Mouse (Mus musculus): ENCODE results near the gene Pik3r5. TPM values are rescaled to one million over a fixed set of nuclear protein-coding genes. Genes with fewer than 3 reads are reported as not detected.

The Pik3r5 gene
- polyA plus RNA-seq, 2 experiments, result 0.46 to 0.66 TPM

DNA sequence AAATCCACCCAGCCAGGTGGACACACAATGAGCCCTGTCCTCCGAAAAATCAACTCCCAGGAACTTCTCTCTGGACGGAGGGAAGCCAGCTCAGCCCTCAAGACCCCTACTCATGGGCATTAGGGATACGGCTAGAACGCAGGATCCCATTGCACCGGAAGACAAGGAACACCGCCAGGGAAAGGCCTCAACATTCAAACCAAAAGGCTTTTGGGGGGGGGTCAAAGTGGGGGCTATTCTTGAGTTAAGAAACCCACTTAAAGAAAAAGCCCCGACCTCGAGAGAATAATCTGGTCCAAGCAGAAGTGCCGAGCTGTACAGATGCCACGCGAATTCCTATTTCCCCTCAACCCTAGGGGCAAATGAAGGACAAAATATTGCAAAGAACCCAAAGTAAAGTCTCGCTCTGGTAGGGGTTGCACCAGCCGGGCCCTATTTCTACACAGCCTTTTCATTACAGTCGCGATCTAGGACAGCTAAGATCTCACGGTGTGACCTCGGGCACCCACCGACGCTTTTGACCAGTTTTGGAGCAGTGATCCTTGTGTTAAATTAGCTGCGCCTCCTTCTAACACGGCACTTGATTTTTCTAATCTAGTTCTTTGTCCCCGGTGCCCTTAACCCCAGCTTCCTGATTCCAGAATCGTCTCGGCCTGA, 32.9 kb upstream of the Pik3r5 start:
- Histone ChIP-seq H3K4me1 (replicated peaks; ENCODE audit: control insufficient read depth in 2 of 2, insufficient read depth in 2 of 2, low read length in 1 of 2) (no peaks in the 10 kb centered on the region), H3K36me3 (replicated peaks; ENCODE audit: control insufficient read depth, insufficient read depth, low read depth) (no peaks in the 10 kb centered on the region), H3K4me2 (ENCODE audit: low read depth) (no peak overlapping the region), H3K27ac (no peak overlapping the region), H3K4me3 (ENCODE audit: insufficient read depth in 1 of 2, low read depth in 2 of 2, low read length in 2 of 2) (no peak overlapping the region), H3K9ac (replicated peaks) (no peak overlapping the region), H3K9me3 (ENCODE audit: control insufficient read depth, low read length) (no peaks in the 10 kb centered on the region), H3K27me3 (ENCODE audit: control insufficient read depth, insufficient read depth, low read length) (peaks cover 64% of the 10 kb centered on the region)
- TF ChIP-seq EP300 (IDR thresholded peaks at IDR 0.05; ENCODE audit: low read depth) (no peak), CTCF (IDR thresholded peaks at IDR 0.05; ENCODE audit: low read depth) (no peak)
- 6% methylated on average over 24 of the region's 24 CpGs for WGBS (ENCODE audit: insufficient replicate concordance)
- no peak for DNase-seq (ENCODE audit: low read depth in 3 of 3, low spot score in 3 of 3)
- no peak for ATAC-seq (ENCODE audit: insufficient read depth)

DNA sequence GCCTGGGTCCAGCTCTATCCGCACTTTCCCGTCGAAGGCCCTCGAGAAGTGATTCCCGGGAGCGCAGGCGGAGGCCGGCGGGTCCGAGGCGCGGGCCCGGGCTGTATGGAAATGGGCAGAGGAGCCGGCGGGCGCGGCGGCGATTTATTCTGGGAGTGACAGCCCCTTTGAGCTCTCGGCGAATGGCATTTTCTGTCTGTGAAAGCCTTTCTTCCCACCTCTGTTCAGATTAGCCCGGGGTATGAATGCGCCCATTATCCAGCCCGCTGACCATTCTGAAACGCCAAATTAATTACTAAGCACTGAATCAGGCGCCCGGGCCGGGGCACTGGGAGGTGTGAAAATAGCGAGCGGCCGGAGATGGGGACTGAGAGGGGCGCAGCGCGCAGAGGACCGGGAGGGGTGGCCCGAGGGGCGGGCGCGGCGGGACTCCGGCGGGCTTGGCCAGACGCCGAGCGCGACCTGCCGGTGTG, 32.3 kb upstream of the Pik3r5 start:
- no peak for TF ChIP-seq CTCF (IDR thresholded peaks at IDR 0.05; ENCODE audit: low read depth)
- no peak for TF ChIP-seq EP300 (IDR thresholded peaks at IDR 0.05; ENCODE audit: low read depth)
- Histone ChIP-seq H3K4me1 (replicated peaks; ENCODE audit: control insufficient read depth in 2 of 2, insufficient read depth in 2 of 2, low read length in 1 of 2) (no peaks in the 10 kb centered on the region), H3K36me3 (replicated peaks; ENCODE audit: control insufficient read depth, insufficient read depth, low read depth) (no peaks in the 10 kb centered on the region), H3K4me3 (ENCODE audit: insufficient read depth in 1 of 2, low read depth in 2 of 2, low read length in 2 of 2) (peak overlapping the region in 1 of 2 experiments; percentile 11; a peak in 1 of 4 replicates), H3K4me2 (ENCODE audit: low read depth) (peak overlapping the region; percentile 19), H3K27ac (no peak overlapping the region), H3K27me3 (ENCODE audit: control insufficient read depth, insufficient read depth, low read length) (peaks cover 63% of the 10 kb centered on the region), H3K9ac (replicated peaks) (no peak overlapping the region), H3K9me3 (ENCODE audit: control insufficient read depth, low read length) (no peaks in the 10 kb centered on the region)
- DNase-seq (ENCODE audit: low read depth in 3 of 3, low spot score in 3 of 3), result no peak
- no peak for ATAC-seq (ENCODE audit: insufficient read depth)
- 1% methylated on average over 36 of the region's 47 CpGs for WGBS (ENCODE audit: insufficient replicate concordance)

DNA sequence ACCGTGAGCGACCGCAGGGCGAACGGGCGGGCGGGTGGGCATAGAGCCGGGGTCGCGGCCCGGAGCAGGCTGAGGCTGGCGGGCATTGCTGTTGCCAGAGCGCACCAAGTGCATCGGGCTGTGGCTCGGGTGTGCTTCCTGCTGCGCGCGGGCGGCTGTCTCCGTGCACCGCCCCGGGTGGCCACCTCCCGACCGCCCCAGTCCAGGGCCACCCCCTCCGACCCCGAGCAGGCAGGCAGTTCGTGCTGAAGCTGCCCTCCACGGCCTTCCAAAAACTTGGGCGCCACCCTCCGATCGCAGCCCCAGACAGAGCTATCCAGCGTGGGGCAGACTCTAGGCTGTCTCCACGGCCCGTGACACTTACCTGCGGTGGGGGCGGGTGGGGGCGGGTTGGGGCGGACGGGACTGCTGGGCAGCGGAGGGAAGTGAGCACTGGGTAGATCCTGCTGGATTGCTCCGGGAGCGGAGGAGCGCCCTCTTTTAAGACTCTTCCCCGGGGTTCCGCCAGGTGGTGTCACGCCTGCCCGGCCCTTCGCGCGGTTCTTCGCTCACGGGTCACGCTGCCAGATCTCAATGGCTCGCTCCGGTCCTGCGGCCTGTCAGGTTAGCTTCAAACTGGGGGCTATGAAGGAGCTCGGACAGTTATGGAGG, 31.8 kb upstream of the Pik3r5 start:
- H3K27ac ChIP-seq, result no peak overlapping the region
- peaks cover 59% of the 10 kb centered on the region for H3K27me3 ChIP-seq (ENCODE audit: control insufficient read depth, insufficient read depth, low read length)
- no peaks in the 10 kb centered on the region for H3K4me1 ChIP-seq (replicated peaks; ENCODE audit: control insufficient read depth in 2 of 2, insufficient read depth in 2 of 2, low read length in 1 of 2)
- H3K4me3 ChIP-seq (ENCODE audit: insufficient read depth in 1 of 2, low read depth in 2 of 2, low read length in 2 of 2), result peak overlapping the region in 1 of 2 experiments; percentile 11; a peak in 1 of 4 replicates
- H3K4me2 ChIP-seq (ENCODE audit: low read depth), result peak overlapping the region; percentile 19
- no peak for ATAC-seq (ENCODE audit: insufficient read depth)
- TF ChIP-seq EP300 (IDR thresholded peaks at IDR 0.05; ENCODE audit: low read depth) (no peak), CTCF (IDR thresholded peaks at IDR 0.05; ENCODE audit: low read depth) (no peak)
- no peaks in the 10 kb centered on the region for H3K36me3 ChIP-seq (replicated peaks; ENCODE audit: control insufficient read depth, insufficient read depth, low read depth)
- 2% methylated on average over 46 of the region's 57 CpGs for WGBS (ENCODE audit: insufficient replicate concordance)
- no peak overlapping the region for H3K9ac ChIP-seq (replicated peaks)
- no peak for DNase-seq (ENCODE audit: low read depth in 3 of 3, low spot score in 3 of 3)
- H3K9me3 ChIP-seq (ENCODE audit: control insufficient read depth, low read length), result no peaks in the 10 kb centered on the region

DNA sequence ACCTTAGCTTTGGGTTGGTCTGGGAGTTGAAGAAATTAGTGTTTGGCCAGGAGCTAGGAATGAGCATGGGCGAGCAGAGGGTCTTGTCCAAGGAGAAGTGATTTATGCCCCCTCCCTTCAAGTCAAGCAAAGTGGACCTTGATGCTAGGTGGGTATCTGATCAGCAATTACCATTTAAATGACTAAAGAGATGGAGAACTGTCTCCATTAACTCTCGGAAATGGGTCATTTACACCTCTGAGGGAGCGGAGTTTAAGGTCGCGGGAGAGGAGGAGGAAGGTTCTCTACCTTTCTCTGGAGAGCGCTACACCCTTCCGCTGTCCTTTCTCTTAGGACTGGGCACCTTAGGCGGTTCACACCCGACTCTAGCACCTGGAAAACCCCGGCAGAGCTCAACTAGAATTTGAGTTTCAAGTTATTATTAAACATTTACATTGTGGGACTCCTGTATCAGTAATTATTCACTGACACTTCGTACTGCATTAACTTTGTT, 31.1 kb upstream of the Pik3r5 start, which contains the start of gene Ntn1:
Gene Ntn1 (minus strand): TSS at position 97 of the 493 bp plus-strand sequence.
- H3K9me3 ChIP-seq (ENCODE audit: control insufficient read depth, low read length), result no peaks in the 10 kb centered on the region
- H3K4me3 ChIP-seq (ENCODE audit: insufficient read depth in 1 of 2, low read depth in 2 of 2, low read length in 2 of 2), result peak within 1 kb of the TSS in 1 of 2 experiments; percentile 11; a peak in 1 of 4 replicates
- no peak within 1 kb of the TSS for H3K27ac ChIP-seq
- H3K9ac ChIP-seq (replicated peaks), result no peak within 1 kb of the TSS
- no peak for ATAC-seq (ENCODE audit: insufficient read depth)
- DNase-seq (ENCODE audit: low read depth in 3 of 3, low spot score in 3 of 3), result no peak
- no peaks in the 10 kb centered on the region for H3K36me3 ChIP-seq (replicated peaks; ENCODE audit: control insufficient read depth, insufficient read depth, low read depth)
- peak within 1 kb of the TSS; percentile 19 for H3K4me2 ChIP-seq (ENCODE audit: low read depth)
- 6% methylated on average over 11 of the region's 11 CpGs for WGBS (ENCODE audit: insufficient replicate concordance)
- no peaks in the 10 kb centered on the region for H3K4me1 ChIP-seq (replicated peaks; ENCODE audit: control insufficient read depth in 2 of 2, insufficient read depth in 2 of 2, low read length in 1 of 2)
- peaks cover 57% of the 10 kb centered on the region for H3K27me3 ChIP-seq (ENCODE audit: control insufficient read depth, insufficient read depth, low read length)
- TF ChIP-seq CTCF (IDR thresholded peaks at IDR 0.05; ENCODE audit: low read depth) (no peak), EP300 (IDR thresholded peaks at IDR 0.05; ENCODE audit: low read depth) (no peak)

DNA sequence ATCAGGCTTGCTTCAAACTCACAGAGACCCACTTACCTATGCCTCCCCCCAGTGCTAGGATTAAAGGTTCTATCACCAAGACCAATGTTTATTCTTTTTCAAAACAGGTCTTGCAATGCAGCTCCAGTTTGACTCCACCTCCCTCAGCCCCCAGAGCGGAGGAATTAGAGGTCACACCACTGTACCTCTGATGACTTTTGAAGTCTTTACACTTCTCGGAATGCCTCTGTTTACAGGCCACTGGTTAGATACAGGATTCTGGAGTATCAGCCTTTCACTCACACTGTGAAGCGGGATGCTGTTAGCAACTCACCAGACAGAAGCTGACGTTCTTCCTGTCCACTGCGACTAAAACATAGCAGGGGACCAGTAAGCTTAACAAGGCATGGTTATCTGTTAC, 30.5 kb upstream of the Pik3r5 start:
- H3K4me2 ChIP-seq (ENCODE audit: low read depth), result no peak overlapping the region
- peaks cover 54% of the 10 kb centered on the region for H3K27me3 ChIP-seq (ENCODE audit: control insufficient read depth, insufficient read depth, low read length)
- no peak overlapping the region for H3K27ac ChIP-seq
- DNase-seq (ENCODE audit: low read depth in 3 of 3, low spot score in 3 of 3) (no peak), ATAC-seq (ENCODE audit: insufficient read depth) (no peak)
- no peak overlapping the region for H3K9ac ChIP-seq (replicated peaks)
- no peaks in the 10 kb centered on the region for H3K36me3 ChIP-seq (replicated peaks; ENCODE audit: control insufficient read depth, insufficient read depth, low read depth)
- no peak for TF ChIP-seq CTCF (IDR thresholded peaks at IDR 0.05; ENCODE audit: low read depth)
- TF ChIP-seq EP300 (IDR thresholded peaks at IDR 0.05; ENCODE audit: low read depth), result no peak
- H3K4me1 ChIP-seq (replicated peaks; ENCODE audit: control insufficient read depth in 2 of 2, insufficient read depth in 2 of 2, low read length in 1 of 2), result no peaks in the 10 kb centered on the region
- no peaks in the 10 kb centered on the region for H3K9me3 ChIP-seq (ENCODE audit: control insufficient read depth, low read length)
- no peak overlapping the region for H3K4me3 ChIP-seq (ENCODE audit: insufficient read depth in 1 of 2, low read depth in 2 of 2, low read length in 2 of 2)
- WGBS (ENCODE audit: insufficient replicate concordance), result 9% methylated on average over 5 of the region's 5 CpGs

Data from liver, embryonic 14.5 days (tissue).